Mouse (Mus musculus) gastrocnemius, adult 18-20 months (tissue): ENCODE measurements around the gene Camsap3. TPM values are rescaled to one million over a fixed set of nuclear protein-coding genes. Genes with fewer than 3 reads are reported as not detected.
"Not testable (repeated sequence)": the region's sequence is repeated elsewhere in the genome, so short reads cannot be mapped to it uniquely, and the experiment has no call there.

Experiments used
- DNase-seq: peaks from one replicate; pipeline ENCODE4 v3.0.0; 2021; ENCODE audit warnings: low spot score
- long read RNA-seq, 2 experiments: library from polyadenylated mRNA; stranded (forward); transcript quantifications; one replicate each; pipeline ENCODE4 v2.0.0; 2021
- total RNA-seq, 2 experiments: library from RNA; stranded (reverse); gene quantifications; 2 replicates each; pipeline ENCODE4 v1.2.3; 2021

Camsap3 gene
- under 1 TPM; 0.26 to 0.41 TPM for total RNA-seq
- long read RNA-seq, experiment 1: 0 reads
- long read RNA-seq, experiment 2, full-length matches to known transcripts: 1 of 1 reads
- long read RNA-seq, experiment 2, partial matches to known transcripts: 0 of 1 reads
- long read RNA-seq, experiment 2, other reads (novel, unspliced or antisense): 0 of 1 reads

GRCm38 (mm10) chr8:3586993-3587390 is at the start of gene Camsap3:
TSS of gene Camsap3 (plus strand) at chr8:3587293.
- no peak for DNase-seq

GRCm38 (mm10) chr8:3537666-3538065 is 49.4 kb upstream of the Camsap3 start:
- DNase-seq: no peak

- DNase-seq: no peak
These were observed 47.9 kb upstream of the Camsap3 start for GRCm38 (mm10) chr8:3539146-3539545.

GRCm38 (mm10) chr8:3540076-3540475 is 47.0 kb upstream of the Camsap3 start:
- DNase-seq: no peak

DNA sequence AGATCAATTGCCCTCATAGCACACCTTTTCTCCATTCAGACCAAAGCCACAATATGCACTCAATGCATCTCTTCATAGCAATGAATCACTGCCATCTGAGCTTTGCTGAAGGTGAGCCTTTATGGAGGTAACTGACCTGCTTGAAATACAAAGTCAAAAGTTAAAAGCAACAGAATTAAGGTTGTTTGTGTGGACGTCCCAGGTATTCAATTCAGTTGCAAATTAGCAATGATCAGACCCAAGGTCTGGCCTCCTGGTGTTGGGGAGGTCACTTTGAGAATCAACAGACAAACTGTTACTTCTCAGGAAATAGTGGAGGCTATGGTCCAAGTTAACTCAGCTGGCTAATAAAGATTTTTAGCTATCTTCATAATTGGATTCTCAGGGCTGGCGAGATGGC is 40.6 kb upstream of the Camsap3 start:
- no peak for DNase-seq

DNA sequence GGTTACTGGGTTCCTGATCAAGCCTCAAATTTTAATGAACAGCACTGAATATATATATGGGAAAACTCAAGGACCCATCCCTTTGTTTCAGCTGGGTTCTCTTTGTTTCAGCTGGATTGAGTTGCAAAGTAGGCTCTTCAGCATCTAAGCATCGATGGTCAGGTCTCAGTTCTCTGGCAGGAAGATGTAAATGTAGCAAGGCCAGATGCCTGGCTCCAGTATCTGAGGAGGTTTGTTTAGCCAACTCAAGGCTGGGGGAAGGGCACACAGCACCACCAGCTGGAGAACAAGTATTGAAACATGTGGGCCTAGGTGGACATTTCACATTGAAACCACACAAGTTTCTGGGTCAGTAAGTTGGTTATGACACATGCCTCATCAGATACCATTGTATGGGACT is 34.9 kb upstream of the Camsap3 start:
- DNase-seq: no peak

GRCm38 (mm10) chr8:3556114-3556513 is 31.0 kb upstream of the Camsap3 start:
- DNase-seq: no peak

- DNase-seq: no peak
These were observed 19.3 kb upstream of the Camsap3 start, which contains the start of gene C330021F23Rik for GRCm38 (mm10) chr8:3567641-3568371. TSS of gene C330021F23Rik (plus strand) at chr8:3567990.

DNA sequence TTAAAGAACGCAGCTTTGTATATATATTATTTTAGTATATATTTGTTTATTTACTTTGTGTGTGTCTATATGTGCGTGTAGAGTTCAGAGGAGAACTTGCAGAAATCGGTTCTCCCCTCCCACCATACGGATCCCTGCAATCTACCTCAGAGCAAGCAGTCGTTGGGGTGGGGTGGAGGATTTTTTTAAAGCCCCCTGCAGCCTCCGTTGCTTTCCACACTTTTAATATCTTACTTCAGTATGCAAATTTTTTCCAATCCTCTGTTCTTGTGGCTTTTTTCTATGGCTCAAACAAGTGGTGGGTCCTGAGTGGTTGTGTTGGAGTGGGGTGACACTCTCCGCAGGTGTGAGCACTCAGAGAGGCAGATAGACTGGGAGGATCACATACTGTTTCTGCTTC is 18.7 kb upstream of the Camsap3 start:
- DNase-seq: no peak

DNA sequence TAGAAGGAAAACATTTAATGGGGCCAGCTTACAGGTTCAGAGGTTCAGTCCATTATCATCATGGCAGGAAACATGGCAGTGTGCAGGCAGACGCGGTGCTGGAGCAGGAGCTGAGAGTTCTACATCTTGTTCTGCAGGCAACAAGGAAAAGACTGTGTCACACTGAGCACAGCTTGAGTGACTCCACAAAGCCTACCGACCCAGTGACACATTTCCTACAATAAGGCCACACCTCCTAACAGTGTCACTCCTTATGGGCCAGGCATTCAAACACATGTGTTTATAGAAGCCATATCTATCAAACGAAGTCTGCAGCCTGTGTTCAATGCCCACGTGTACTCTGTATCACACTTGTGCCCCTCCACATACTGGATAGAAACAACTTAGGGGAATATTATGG is 17.3 kb upstream of the Camsap3 start:
- no peak for DNase-seq

DNA sequence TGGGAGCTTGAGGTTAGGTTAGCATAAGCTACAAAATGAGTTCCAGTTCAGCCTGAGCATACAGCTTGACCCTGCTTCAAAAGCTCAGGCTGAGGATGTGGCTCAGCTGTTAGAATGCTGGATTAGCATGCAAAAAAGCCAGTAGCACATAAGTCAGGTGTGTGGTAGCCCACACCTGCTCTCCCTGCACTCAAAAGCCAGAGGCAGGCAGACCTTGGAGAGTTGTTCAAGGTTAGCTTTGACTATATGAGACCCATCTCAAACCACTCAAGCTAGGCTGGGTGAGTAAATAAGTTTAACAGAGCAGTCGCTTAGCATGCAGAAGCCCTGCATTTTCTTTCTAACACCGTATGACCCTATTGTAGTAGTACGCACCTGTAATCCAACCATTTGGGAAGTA is 12.5 kb upstream of the Camsap3 start:
- DNase-seq: no peak

- DNase-seq: no peak
These were observed 10.7 kb upstream of the Camsap3 start for GRCm38 (mm10) chr8:3576211-3576960.

- no peak for DNase-seq
These were observed 7.4 kb upstream of the Camsap3 start for GRCm38 (mm10) chr8:3579390-3580364.

DNA sequence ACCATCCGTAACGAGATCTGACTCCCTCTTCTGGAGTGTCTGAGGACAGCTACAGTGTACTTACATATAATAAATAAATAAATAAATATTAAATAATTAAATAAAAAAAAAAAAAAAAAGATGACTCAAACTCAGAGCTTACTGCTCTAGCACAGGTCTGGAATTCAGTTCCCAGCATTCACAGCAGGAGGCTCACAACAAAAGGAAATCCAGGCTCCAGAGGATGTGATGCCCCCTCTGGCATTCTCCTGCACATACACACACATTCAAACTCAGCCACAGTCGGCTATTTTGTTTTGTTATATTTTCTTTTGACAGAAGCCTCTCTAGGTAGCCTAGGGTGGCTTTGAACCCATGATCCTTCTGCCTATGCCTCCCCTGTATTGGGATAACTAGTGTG is 5.1 kb upstream of the Camsap3 start:
- not testable (repeated sequence) for DNase-seq

GRCm38 (mm10) chr8:3586452-3586851 is 641 bp upstream of the Camsap3 start:
- DNase-seq: no peak

GRCm38 (mm10) chr8:3587391-3588257 is 531 bp downstream of the Camsap3 start:
- DNase-seq: no peak

DNA sequence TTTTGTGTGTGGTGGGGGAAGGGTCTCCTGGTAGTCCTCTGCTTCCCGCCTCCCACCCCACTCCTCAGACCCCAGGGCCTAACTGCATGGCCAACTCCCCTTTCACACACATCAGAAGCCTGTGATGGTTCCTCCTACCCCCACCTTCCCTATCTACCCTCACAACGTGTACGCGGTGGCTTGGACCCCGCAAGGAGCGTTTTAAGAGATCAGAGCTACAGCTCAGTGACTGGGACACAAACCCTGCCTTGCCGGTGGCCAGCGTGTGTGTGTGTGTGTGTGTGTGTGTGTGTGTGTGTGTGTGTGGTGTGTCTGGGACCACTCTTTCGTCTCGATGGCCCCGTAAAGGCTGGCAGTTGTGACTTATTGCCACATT is 1.2 kb downstream of the Camsap3 start:
- no peak for DNase-seq

GRCm38 (mm10) chr8:3593470-3593869 is 6.4 kb downstream of the Camsap3 start:
- no peak for DNase-seq

DNA sequence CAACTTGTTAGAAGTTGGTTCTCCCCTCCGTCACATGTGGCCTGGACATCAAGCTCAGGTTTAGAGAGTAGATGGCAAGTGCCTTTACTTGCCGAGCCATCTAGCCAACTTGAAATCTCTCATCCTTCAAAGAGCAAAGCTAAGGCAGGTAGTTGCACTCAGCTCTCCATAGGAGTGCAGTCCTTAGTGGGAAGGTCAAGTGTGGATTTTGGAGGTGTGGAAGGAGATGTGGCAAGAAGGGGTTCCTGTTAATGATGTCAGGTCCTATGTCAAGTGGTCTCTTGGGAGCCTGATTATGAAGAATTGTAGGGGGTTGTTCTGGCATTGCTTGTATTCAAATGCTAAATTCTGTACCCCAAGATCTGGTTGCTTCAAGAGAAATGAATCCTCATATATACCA is 7.4 kb downstream of the Camsap3 start:
- DNase-seq: no peak

DNA sequence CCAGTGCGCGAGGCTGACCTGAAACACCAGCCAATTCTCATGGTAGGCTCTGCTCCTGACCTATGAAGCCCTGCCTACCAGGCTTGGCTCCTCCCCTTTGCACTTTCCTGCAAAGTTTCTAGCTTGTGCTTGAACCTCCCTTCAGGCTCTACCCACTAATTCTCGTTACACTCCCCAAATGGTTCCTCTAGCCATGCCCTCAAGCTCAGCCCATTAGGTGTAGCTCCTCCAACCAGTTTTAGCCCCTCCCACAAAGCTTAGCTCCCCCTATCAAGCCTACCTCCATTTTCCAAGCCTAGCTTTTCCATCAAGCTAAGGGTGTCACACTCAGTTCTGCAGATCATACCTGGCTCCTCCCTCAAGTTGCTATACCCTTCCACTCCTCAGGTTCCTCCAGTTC is 11.0 kb downstream of the Camsap3 start:
- DNase-seq: no peak
